Mouse (Mus musculus): ENCODE data around the gene Egln2.

DNA sequence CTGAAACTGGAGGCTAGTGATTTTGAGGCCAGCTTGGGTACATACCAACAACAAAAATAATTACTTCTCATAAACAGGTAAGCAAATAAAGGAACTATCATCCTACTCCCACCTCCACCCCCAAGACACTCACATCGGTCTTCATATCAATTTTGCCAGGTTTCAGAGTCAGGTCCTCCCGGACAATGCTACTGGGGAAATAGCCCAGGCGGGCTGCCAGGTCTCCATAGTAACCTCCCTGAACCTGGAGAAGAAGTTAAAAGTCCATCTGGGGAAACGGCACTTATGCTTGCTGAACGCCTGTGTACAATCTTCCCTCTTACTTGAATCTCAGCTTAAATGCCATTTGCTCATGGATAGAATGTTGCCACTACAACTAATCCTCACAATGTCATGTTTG is 13.4 kb upstream of the Egln2 start:
- TF ChIP-seq CTCF (IDR thresholded peaks at IDR 0.05; ENCODE audit: control insufficient read depth, insufficient read depth, insufficient read length) (no peak), USF1 (IDR thresholded peaks at IDR 0.05; ENCODE audit: low read depth) (no peak), MAX (IDR thresholded peaks at IDR 0.05) (no peak)
